8 mouse cellular contexts compared by ENCODE assay signal in genomic region chr13:65310849-65311248, GRCm38 (mm10). TPM values are rescaled to one million over a fixed set of nuclear protein-coding genes. Genes with fewer than 3 reads are reported as not detected.
DNase-seq lines count a peak whose midpoint lies in the region; ATAC-seq and TF ChIP-seq lines count a peak whose summit lies in the region.
"Not testable (repeated sequence)": the region's sequence is repeated elsewhere in the genome, so short reads cannot be mapped to it uniquely, and the experiment has no call there.

No protein-coding gene starts in this region.

- 31% methylated on average over 12 of the region's 12 CpGs for WGBS in forebrain, embryonic 12.5 days
- 34% methylated on average over 12 of the region's 12 CpGs for WGBS in liver, postnatal 0 days (ENCODE audit: insufficient replicate concordance)
- 37% methylated on average over 12 of the region's 12 CpGs for whole genome bisulfite sequencing in neural tube, embryonic 12.5 days
- 42% methylated on average over 12 of the region's 12 CpGs for WGBS in thymus, adult 2 months

- not testable (repeated sequence) for ATAC-seq in forebrain, embryonic 12.5 days (ENCODE audit: low FRiP score); liver, postnatal 0 days; neural tube, embryonic 12.5 days (ENCODE audit: low FRiP score, low read depth)

- peak; percentile 31 to 56 (median 55); a peak in 5 of 6 replicates for TF ChIP-seq CTCF in MEL (IDR thresholded peaks at IDR 0.05 in 2 of 3, conservative IDR thresholded peaks at IDR 0.05 in 1 of 3; ENCODE audit: control insufficient read depth in 1 of 3, insufficient read depth in 1 of 3, low read depth in 2 of 3, low read length in 3 of 3, poor library complexity in 1 of 3, severe bottlenecking in 1 of 3)
- peak; percentile 60 for TF ChIP-seq CTCF in liver, postnatal 0 days (IDR thresholded peaks at IDR 0.05; ENCODE audit: low read depth)
- not testable (repeated sequence) for TF ChIP-seq CTCF in thymus, adult 2 months (IDR thresholded peaks at IDR 0.05; ENCODE audit: borderline replicate concordance, control insufficient read depth, extremely low read depth, insufficient read depth, low read length, poor library complexity)

- H3K79me2 ChIP-seq in MEL (ENCODE audit: control insufficient read depth, insufficient read depth, low read length, poor library complexity): not testable (repeated sequence)

- peak; percentile 72 for TF ChIP-seq RAD21 in MEL (IDR thresholded peaks at IDR 0.05; ENCODE audit: low read depth, low read length)

- peak overlapping the region; percentile 13; the same call in 1 of the 2 replicates for H3K4me2 ChIP-seq in forebrain, embryonic 12.5 days
- H3K4me2 ChIP-seq in liver, postnatal 0 days (ENCODE audit: low read depth, low read length): peak overlapping the region; percentile 52; the same call in 1 of the 2 replicates
- peak overlapping the region; percentile 41 for H3K4me2 ChIP-seq in neural tube, embryonic 12.5 days (replicated peaks)

- TF ChIP-seq POLR2A in MEL (IDR thresholded peaks at IDR 0.05; ENCODE audit: control insufficient read depth in 1 of 2, insufficient read depth in 1 of 2, low read depth in 1 of 2, low read length in 2 of 2, poor library complexity in 1 of 2); thymus, adult 2 months (IDR thresholded peaks at IDR 0.05; ENCODE audit: control insufficient read depth, extremely low read depth, insufficient read depth, low read length, poor library complexity): not testable (repeated sequence)

- not testable (repeated sequence) for H3K9me3 ChIP-seq in MEL (replicated peaks; ENCODE audit: insufficient read depth, low read length); liver, postnatal 0 days (ENCODE audit: low read length)
- peaks cover 35% of the 10 kb centered on the region for H3K9me3 ChIP-seq in forebrain, embryonic 12.5 days
- peaks cover 43% of the 10 kb centered on the region for H3K9me3 ChIP-seq in neural tube, embryonic 12.5 days

- DNase-seq in MEL (ENCODE audit: low read depth, low spot score): peak; percentile 55
- DNase-seq in cerebellum, adult 11-12 months: peak; percentile 8
- peak; percentile 59 for DNase-seq in heart, postnatal 4 days
- peak; percentile 17 to 71 for DNase-seq in kidney, postnatal 36 days
- peak; percentile 46 for DNase-seq in liver, postnatal 0 days
- peak; percentile 36 for DNase-seq in thymus, adult 2 months

- not testable (repeated sequence) for H3K9ac ChIP-seq in MEL (ENCODE audit: control insufficient read depth, low read depth, low read length, poor library complexity, severe bottlenecking); forebrain, embryonic 12.5 days; liver, postnatal 0 days (replicated peaks); neural tube, embryonic 12.5 days

- TF ChIP-seq EP300 in MEL (IDR thresholded peaks at IDR 0.05; ENCODE audit: low read depth in 1 of 2, low read length in 2 of 2); liver, postnatal 0 days (IDR thresholded peaks at IDR 0.05; ENCODE audit: low read depth): not testable (repeated sequence)

- not testable (repeated sequence) for H3K4me3 ChIP-seq in MEL (ENCODE audit: control insufficient read depth in 1 of 2, insufficient read depth in 1 of 2, low read depth in 2 of 2, low read length in 2 of 2); forebrain, embryonic 12.5 days (replicated peaks); liver, postnatal 0 days (ENCODE audit: low read depth, low read length); thymus, adult 2 months (ENCODE audit: control insufficient read depth, insufficient read depth, low read length)
- peak overlapping the region; percentile 16; the same call in 1 of the 2 replicates for H3K4me3 ChIP-seq in neural tube, embryonic 12.5 days

- H3K4me1 ChIP-seq in MEL (ENCODE audit: control insufficient read depth in 1 of 2, insufficient read depth in 2 of 2, low read length in 2 of 2); forebrain, embryonic 12.5 days; liver, postnatal 0 days (ENCODE audit: insufficient read depth); neural tube, embryonic 12.5 days; thymus, adult 2 months (replicated peaks; ENCODE audit: control insufficient read depth, insufficient read depth, low read length): not testable (repeated sequence)

- H3K36me3 ChIP-seq in MEL (ENCODE audit: control insufficient read depth in 1 of 2, insufficient read depth in 2 of 2, low read length in 2 of 2); forebrain, embryonic 12.5 days (replicated peaks); liver, postnatal 0 days (replicated peaks; ENCODE audit: insufficient read depth, low read length); neural tube, embryonic 12.5 days; thymus, adult 2 months (ENCODE audit: control insufficient read depth, insufficient read depth, low read length): not testable (repeated sequence)

- H3K27me3 ChIP-seq in MEL (ENCODE audit: control insufficient read depth in 1 of 2, insufficient read depth in 2 of 2, low read length in 2 of 2); forebrain, embryonic 12.5 days; liver, postnatal 0 days (ENCODE audit: insufficient read depth, low read length); neural tube, embryonic 12.5 days (replicated peaks); thymus, adult 2 months (ENCODE audit: control insufficient read depth, insufficient read depth, low read length): not testable (repeated sequence)

- not testable (repeated sequence) for H3K27ac ChIP-seq in MEL (ENCODE audit: control insufficient read depth, low read depth, low read length); forebrain, embryonic 12.5 days; liver, postnatal 0 days (ENCODE audit: low read depth); neural tube, embryonic 12.5 days; thymus, adult 2 months (ENCODE audit: control insufficient read depth, insufficient read depth, low read length)

TF ChIP-seq in MEL, 35 proteins besides CTCF, POLR2A, EP300 and RAD21:
- TF ChIP-seq SMC3 (IDR thresholded peaks at IDR 0.05; ENCODE audit: low read depth, low read length): peak; percentile 62
- TF ChIP-seq ZC3H11A (IDR thresholded peaks at IDR 0.05; ENCODE audit: low read depth, low read length): peak; percentile 57

RNA-seq across cellular contexts. Expression of gene Zfp369, which starts 32.2 kb away (rescaled TPM):
- total RNA-seq in MEL (2012; rRNA removed): 14.1 and 14.7 TPM in 2 replicates
- polyA plus RNA-seq in MEL (2012; ENCODE audit: insufficient read depth in 1 of 2, insufficient read length in 2 of 2, low read depth in 1 of 2, low replicate concordance in 2 of 2, missing spikeins in 1 of 2): 10 to 100 TPM in 1 of 2 experiments, not detected in 1; 15.3 TPM
- polyA plus RNA-seq in forebrain, embryonic 12.5 days (2016; fragmentation: Nextera tagmentation; extraction: Ambion mirVana): 26.7 and 28.7 TPM in 2 replicates
- 10 to 100 TPM; 30.5 to 32.9 TPM for total RNA-seq in heart, postnatal 4 days (2021)
- polyA plus RNA-seq in liver, postnatal 0 days (2015; fragmentation: Nextera tagmentation; extraction: Ambion mirVana): 2.5 and 2.7 TPM in 2 replicates
- polyA plus RNA-seq in neural tube, embryonic 12.5 days (2016; fragmentation: Nextera tagmentation; extraction: Ambion mirVana): 17.9 and 21.2 TPM in 2 replicates
- polyA plus RNA-seq in thymus, adult 2 months (2012; rRNA removed): 43.9 and 52.8 TPM in 2 replicates

RNA-seq across cellular contexts. Expression of gene Gm10775, which starts 51.5 kb away (rescaled TPM):
- total RNA-seq in MEL (2012; rRNA removed): not detected in 2 replicates
- under 1 TPM in 1 of 2 experiments, not detected in 1; 0.21 TPM for polyA plus RNA-seq in MEL (2012; ENCODE audit: insufficient read depth in 1 of 2, insufficient read length in 2 of 2, low read depth in 1 of 2, low replicate concordance in 2 of 2, missing spikeins in 1 of 2)
- polyA plus RNA-seq in forebrain, embryonic 12.5 days (2016; fragmentation: Nextera tagmentation; extraction: Ambion mirVana): not detected in 2 replicates
- total RNA-seq in heart, postnatal 4 days (2021): not detected
- not detected in 2 replicates for polyA plus RNA-seq in liver, postnatal 0 days (2015; fragmentation: Nextera tagmentation; extraction: Ambion mirVana)
- polyA plus RNA-seq in neural tube, embryonic 12.5 days (2016; fragmentation: Nextera tagmentation; extraction: Ambion mirVana): not detected in 2 replicates
- not detected in 2 replicates for polyA plus RNA-seq in thymus, adult 2 months (2012; rRNA removed)

Comparison
In these comparisons a context has a peak if more than half of its experiments do, and no peak if none do; other contexts are left out.
1. DNase-seq: peak in every context shown above with its lines; median percentile 59 in heart, postnatal 4 days; 55 in MEL; 46 in liver, postnatal 0 days; 44 in kidney, postnatal 36 days; 36 in thymus, adult 2 months; 8 in cerebellum, adult 11-12 months.